Mouse (Mus musculus): Measurements from ENCODE around the gene Ssc5d. TPM values are rescaled to one million over a fixed set of nuclear protein-coding genes. Genes with fewer than 3 reads are reported as not detected.

Ssc5d gene
- polyA plus RNA-seq, 1 experiment from 2014 or later: 1.3 TPM

GRCm38 (mm10) chr7:4963527-4963926 lies 37.9 kb downstream of the Ssc5d start:
- no peaks in the 10 kb centered on the region for H3K27me3 ChIP-seq
- H3K27ac ChIP-seq (replicated peaks): no peak overlapping the region
- no peak overlapping the region for H3K4me3 ChIP-seq
- no peaks in the 10 kb centered on the region for H3K4me1 ChIP-seq (replicated peaks)
- H3K4me2 ChIP-seq: no peak overlapping the region
- H3K9ac ChIP-seq: no peak overlapping the region
- no peaks in the 10 kb centered on the region for H3K9me3 ChIP-seq
- no peaks in the 10 kb centered on the region for H3K36me3 ChIP-seq
- 86% methylated on average over 5 of the region's 5 CpGs for WGBS
- ATAC-seq (ENCODE audit: low FRiP score, low read depth): no peak

- peak within 1 kb of the TSS; percentile 26 for H3K4me2 ChIP-seq
- H3K27me3 ChIP-seq: no peaks in the 10 kb centered on the region
- peak; percentile 85 for ATAC-seq (ENCODE audit: low FRiP score, low read depth)
- H3K4me3 ChIP-seq: no peak within 1 kb of the TSS
- no peak within 1 kb of the TSS for H3K9ac ChIP-seq
- H3K27ac ChIP-seq (replicated peaks): no peak within 1 kb of the TSS
- no peaks in the 10 kb centered on the region for H3K9me3 ChIP-seq
- H3K4me1 ChIP-seq (replicated peaks): no peaks in the 10 kb centered on the region
- no peaks in the 10 kb centered on the region for H3K36me3 ChIP-seq
- 6% methylated on average over 10 of the region's 10 CpGs for WGBS
Measured at GRCm38 (mm10) chr7:4964272-4964671, 38.7 kb downstream of the Ssc5d start, which contains the start of gene Sbk2. TSS of gene Sbk2 (minus strand) at chr7:4964406.

GRCm38 (mm10) chr7:4964988-4965387 lies 39.4 kb downstream of the Ssc5d start:
- Histone ChIP-seq H3K36me3 (no peaks in the 10 kb centered on the region), H3K9ac (no peak overlapping the region), H3K9me3 (no peaks in the 10 kb centered on the region), H3K27me3 (no peaks in the 10 kb centered on the region), H3K27ac (replicated peaks) (no peak overlapping the region), H3K4me3 (no peak overlapping the region), H3K4me1 (replicated peaks) (no peaks in the 10 kb centered on the region), H3K4me2 (no peak overlapping the region)
- WGBS: 91% methylated on average over 5 of the region's 5 CpGs
- ATAC-seq (ENCODE audit: low FRiP score, low read depth): no peak

- Histone ChIP-seq H3K9ac (no peak within 1 kb of the TSS), H3K4me2 (no peak within 1 kb of the TSS), H3K36me3 (no peaks in the 10 kb centered on the region), H3K9me3 (no peaks in the 10 kb centered on the region), H3K4me1 (replicated peaks) (no peaks in the 10 kb centered on the region), H3K27me3 (no peaks in the 10 kb centered on the region), H3K4me3 (no peak within 1 kb of the TSS), H3K27ac (replicated peaks) (no peak within 1 kb of the TSS)
- no peak for ATAC-seq (ENCODE audit: low FRiP score, low read depth)
- 40% methylated on average over 6 of the region's 6 CpGs for WGBS
Measured at GRCm38 (mm10) chr7:4971068-4971467, 45.5 kb downstream of the Ssc5d start, which contains the start of gene Sbk3. TSS of gene Sbk3 (minus strand) at chr7:4971168.

GRCm38 (mm10) chr7:4971710-4972109 lies 46.1 kb downstream of the Ssc5d start:
- Histone ChIP-seq H3K4me2 (no peak overlapping the region), H3K36me3 (no peaks in the 10 kb centered on the region), H3K9me3 (no peaks in the 10 kb centered on the region), H3K4me1 (replicated peaks) (no peaks in the 10 kb centered on the region), H3K9ac (no peak overlapping the region), H3K27ac (replicated peaks) (no peak overlapping the region), H3K27me3 (no peaks in the 10 kb centered on the region), H3K4me3 (no peak overlapping the region)
- 29% methylated on average over 7 of the region's 7 CpGs for WGBS
- no peak for ATAC-seq (ENCODE audit: low FRiP score, low read depth)

GRCm38 (mm10) chr7:4972321-4973047 lies 46.9 kb downstream of the Ssc5d start:
- H3K4me2 ChIP-seq: no peak overlapping the region
- H3K9me3 ChIP-seq: no peaks in the 10 kb centered on the region
- H3K9ac ChIP-seq: no peak overlapping the region
- 83% methylated on average over 18 of the region's 18 CpGs for WGBS
- no peaks in the 10 kb centered on the region for H3K36me3 ChIP-seq
- no peak overlapping the region for H3K4me3 ChIP-seq
- no peak overlapping the region for H3K27ac ChIP-seq (replicated peaks)
- no peaks in the 10 kb centered on the region for H3K27me3 ChIP-seq
- no peaks in the 10 kb centered on the region for H3K4me1 ChIP-seq (replicated peaks)
- peak; percentile 30; the same call in 1 of the 2 replicates for ATAC-seq (ENCODE audit: low FRiP score, low read depth)

- Histone ChIP-seq H3K36me3 (no peaks in the 10 kb centered on the region), H3K9ac (no peak overlapping the region), H3K4me2 (no peak overlapping the region), H3K4me1 (replicated peaks) (no peaks in the 10 kb centered on the region), H3K9me3 (no peaks in the 10 kb centered on the region), H3K4me3 (no peak overlapping the region), H3K27ac (replicated peaks) (no peak overlapping the region), H3K27me3 (no peaks in the 10 kb centered on the region)
- ATAC-seq (ENCODE audit: low FRiP score, low read depth): no peak
- 55% methylated on average over 4 of the region's 4 CpGs for WGBS
Measured at GRCm38 (mm10) chr7:4975455-4975854, 49.9 kb downstream of the Ssc5d start.

GRCm38 (mm10) chr7:4976832-4977231 lies 51.2 kb downstream of the Ssc5d start:
- Histone ChIP-seq H3K27me3 (no peaks in the 10 kb centered on the region), H3K4me1 (replicated peaks) (no peaks in the 10 kb centered on the region), H3K9ac (no peak overlapping the region), H3K36me3 (no peaks in the 10 kb centered on the region), H3K27ac (replicated peaks) (no peak overlapping the region), H3K4me3 (no peak overlapping the region), H3K4me2 (no peak overlapping the region), H3K9me3 (no peaks in the 10 kb centered on the region)
- WGBS: 93% methylated on average over 7 of the region's 7 CpGs
- ATAC-seq (ENCODE audit: low FRiP score, low read depth): no peak

GRCm38 (mm10) chr7:4988250-4988649 lies 62.7 kb downstream of the Ssc5d start:
- no peak overlapping the region for H3K4me2 ChIP-seq
- no peaks in the 10 kb centered on the region for H3K27me3 ChIP-seq
- H3K4me3 ChIP-seq: no peak overlapping the region
- no peak for ATAC-seq (ENCODE audit: low FRiP score, low read depth)
- H3K9ac ChIP-seq: no peak overlapping the region
- 62% methylated on average over 2 of the region's 2 CpGs for WGBS
- H3K4me1 ChIP-seq (replicated peaks): peaks cover 4% of the 10 kb centered on the region
- H3K36me3 ChIP-seq: peaks cover 24% of the 10 kb centered on the region
- H3K9me3 ChIP-seq: no peaks in the 10 kb centered on the region
- H3K27ac ChIP-seq (replicated peaks): no peak overlapping the region

GRCm38 (mm10) chr7:4993347-4993998 lies 67.9 kb downstream of the Ssc5d start:
- Histone ChIP-seq H3K27me3 (no peaks in the 10 kb centered on the region), H3K36me3 (peaks cover 29% of the 10 kb centered on the region), H3K4me2 (peak overlapping the region; percentile 86), H3K9ac (0 out of 2 replicates have a peak overlapping the region, but pooled peaks have one; percentile 28), H3K9me3 (no peaks in the 10 kb centered on the region), H3K4me1 (replicated peaks) (peaks cover 35% of the 10 kb centered on the region), H3K4me3 (peak overlapping the region; percentile 73), H3K27ac (replicated peaks) (no peak overlapping the region)
- 32% methylated on average over 55 of the region's 55 CpGs for WGBS
- ATAC-seq (ENCODE audit: low FRiP score, low read depth): no peak

GRCm38 (mm10) chr7:4993999-4994788 lies 68.6 kb downstream of the Ssc5d start:
- 0 out of 2 replicates have a peak overlapping the region, but pooled peaks have one; percentile 28 for H3K9ac ChIP-seq
- ATAC-seq (ENCODE audit: low FRiP score, low read depth): no peak
- peak overlapping the region; percentile 73 for H3K4me3 ChIP-seq
- H3K27me3 ChIP-seq: no peaks in the 10 kb centered on the region
- peaks cover 35% of the 10 kb centered on the region for H3K4me1 ChIP-seq (replicated peaks)
- 47% methylated on average over 51 of the region's 59 CpGs for WGBS
- H3K27ac ChIP-seq (replicated peaks): no peak overlapping the region
- peaks cover 29% of the 10 kb centered on the region for H3K36me3 ChIP-seq
- no peaks in the 10 kb centered on the region for H3K9me3 ChIP-seq
- H3K4me2 ChIP-seq: peak overlapping the region; percentile 86

Data from hindbrain, embryonic 15.5 days (tissue).